Mouse (Mus musculus) heart, embryonic 13.5 days (tissue): ENCODE data around the gene Mrpl4. TPM values are rescaled to one million over a fixed set of nuclear protein-coding genes. Genes with fewer than 3 reads are reported as not detected.
A peak's percentile ranks its signal among the peaks of the same experiment; 100 is the strongest.
"Not testable (repeated sequence)": the region's sequence is repeated elsewhere in the genome, so short reads cannot be mapped to it uniquely, and the experiment has no call there.

ENCODE experiments used
- ATAC-seq: fragments of 200-750 bp; cut with Nextera tagmentation; 2 replicates; pipeline ENCODE4 v1.8.0; 2017; ENCODE audit warnings: moderate TSS enrichment; ENCODE audit not compliant: insufficient number of reproducible peaks, low FRiP score, low TSS enrichment; ENCODE audit errors: extremely low read depth
- H3K27ac ChIP-seq: fragments of 300-500 bp; sonication (generic); replicated peaks from 2 replicates; pipeline ENCODE4 v1.5.1; 2015; ENCODE audit warnings: moderate library complexity, mild to moderate bottlenecking, inconsistent platforms
- H3K27me3 ChIP-seq: fragments of 300-500 bp; sonication (generic); replicated peaks from 2 replicates; pipeline ENCODE4 v1.6.1; 2015; ENCODE audit warnings: mild to moderate bottlenecking, inconsistent platforms
- H3K36me3 ChIP-seq: fragments of 300-500 bp; sonication (generic); 2 replicates; pipeline ENCODE4 v1.6.1; 2015; ENCODE audit warnings: mild to moderate bottlenecking, inconsistent platforms
- H3K4me1 ChIP-seq: fragments of 300-500 bp; sonication (generic); 2 replicates; pipeline ENCODE4 v1.6.1; 2015; ENCODE audit warnings: inconsistent platforms
- H3K4me2 ChIP-seq: fragments of 300-500 bp; sonication (generic); 2 replicates; pipeline ENCODE4 v1.6.1; 2015; ENCODE audit warnings: inconsistent platforms, mild to moderate bottlenecking, moderate library complexity
- H3K4me3 ChIP-seq: fragments of 300-500 bp; sonication (generic); 2 replicates; pipeline ENCODE4 v1.5.1; 2015; ENCODE audit warnings: moderate library complexity, mild to moderate bottlenecking, inconsistent platforms
- H3K9ac ChIP-seq: fragments of 300-500 bp; sonication (generic); 2 replicates; pipeline ENCODE4 v1.6.1; 2015; ENCODE audit warnings: inconsistent platforms, mild to moderate bottlenecking, moderate library complexity
- H3K9me3 ChIP-seq: fragments of 300-500 bp; sonication (generic); 2 replicates; pipeline ENCODE4 v1.6.1; 2016; ENCODE audit warnings: inconsistent platforms
- WGBS: fragments of 180-500 bp; shearing (Covaris S2); methylation state at CpG from one replicate; pipeline ENCODE4 v1.1.7; 2015; ENCODE audit warnings: mixed read lengths; 5-methylcytosine and 5-hydroxymethylcytosine counted together
- microRNA counts: library from miRNA; unstranded; fragments of <30 nt; microRNA quantifications from one replicate; lab custom pipeline; 2016
- microRNA-seq: library from miRNA; unstranded; fragments of <30 nt; microRNA quantifications from one replicate; pipeline ENCODE4, GENCODE M21; 2016
- polyA plus RNA-seq: library from polyadenylated mRNA; unstranded; fragments of >200 nt; fragmentation: Nextera tagmentation; extraction: Ambion mirVana; gene quantifications from 2 replicates; pipeline ENCODE4 v1.2.1, GENCODE M21; 2015

Mrpl4 gene
- polyA plus RNA-seq, 1 experiment from 2014 or later = 124 TPM

DNA sequence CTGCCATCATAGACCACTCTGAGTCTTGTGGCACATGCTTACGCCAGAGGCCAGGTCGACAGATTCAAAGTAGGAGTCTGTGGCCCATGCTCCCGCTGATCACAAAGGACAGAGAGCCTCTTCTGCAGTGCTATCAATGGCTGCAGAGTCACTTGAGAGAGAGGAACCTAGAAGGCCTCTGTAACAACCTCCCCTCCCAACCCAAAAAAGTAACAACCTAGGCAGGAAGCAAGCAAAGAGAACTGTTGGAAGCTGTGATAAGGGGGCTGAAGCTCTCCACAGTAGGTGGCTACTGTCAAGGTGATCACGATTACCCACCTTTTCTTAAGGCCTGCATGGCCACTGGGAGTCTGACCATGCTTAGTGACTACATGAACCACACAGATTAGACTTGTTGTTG is 41.0 kb downstream of the Mrpl4 start:
- no peak for ATAC-seq
- 69% methylated on average over 4 of the region's 4 CpGs for WGBS
- H3K9ac ChIP-seq = no peak overlapping the region

DNA sequence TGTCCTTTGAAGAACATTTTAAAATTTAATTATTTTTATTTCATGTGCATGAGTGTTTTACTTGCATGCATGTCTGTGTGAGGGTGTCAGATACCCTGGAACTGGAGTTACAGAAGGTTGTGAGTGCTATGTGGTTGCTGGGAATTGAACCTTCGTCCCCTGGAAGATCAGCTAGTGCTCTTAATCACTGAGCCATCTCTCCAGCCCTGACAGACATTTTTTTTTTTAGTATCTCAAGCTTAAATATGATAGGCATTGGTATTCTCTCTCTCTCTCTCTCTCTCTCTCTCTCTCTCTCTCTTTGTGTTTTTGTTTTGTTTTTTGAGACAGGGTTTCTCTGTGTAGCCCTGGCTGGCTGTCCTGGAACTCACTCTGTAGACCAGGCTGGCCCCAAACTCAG is 42.2 kb downstream of the Mrpl4 start:
- ATAC-seq, H3K27ac ChIP-seq, H3K4me2 ChIP-seq, H3K9ac ChIP-seq, H3K4me1 ChIP-seq, H3K36me3 ChIP-seq, H3K4me3 ChIP-seq, H3K9me3 ChIP-seq: not testable (repeated sequence)
- peaks cover 12% of the 10 kb centered on the region for H3K27me3 ChIP-seq
- 43% methylated on average over 1 of the region's 1 CpGs for WGBS

More for the DNA sequence above, 41.0 kb downstream of the Mrpl4 start:
- Histone ChIP-seq H3K4me3 (no peak overlapping the region), H3K4me2 (no peak overlapping the region), H3K9me3 (no peaks in the 10 kb centered on the region), H3K27me3 (peaks cover 24% of the 10 kb centered on the region), H3K27ac (no peak overlapping the region), H3K36me3 (no peaks in the 10 kb centered on the region), H3K4me1 (0 out of 2 replicates have a peak, but pooled peaks cover 2% of the 10 kb centered on the region)

DNA sequence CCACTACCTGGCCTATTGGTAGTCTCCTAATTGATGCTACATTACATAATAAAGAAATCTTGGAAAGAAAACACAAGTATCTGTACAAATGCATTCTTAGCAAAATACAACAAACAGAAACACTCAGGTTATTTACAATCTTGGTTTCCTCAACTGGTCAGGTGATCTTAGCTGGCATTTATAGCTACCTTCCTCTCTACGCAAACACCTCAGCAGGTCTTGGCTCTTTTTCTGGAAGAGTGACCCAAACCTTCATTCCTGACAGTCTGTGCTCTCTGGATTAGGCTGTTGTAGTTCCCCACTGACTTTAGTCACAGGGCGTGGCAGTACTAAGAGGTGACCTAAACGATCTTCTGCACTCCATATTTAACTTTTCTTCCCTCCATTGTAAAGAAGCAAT is 42.7 kb downstream of the Mrpl4 start:
- H3K4me2 ChIP-seq = no peak overlapping the region
- peaks cover 10% of the 10 kb centered on the region for H3K27me3 ChIP-seq
- H3K9me3 ChIP-seq = no peaks in the 10 kb centered on the region
- no peak overlapping the region for H3K27ac ChIP-seq
- no peak overlapping the region for H3K9ac ChIP-seq
- 0 out of 2 replicates have a peak, but pooled peaks cover 2% of the 10 kb centered on the region for H3K4me1 ChIP-seq
- WGBS = 69% methylated on average over 3 of the region's 3 CpGs
- ATAC-seq = no peak
- no peaks in the 10 kb centered on the region for H3K36me3 ChIP-seq
- H3K4me3 ChIP-seq = no peak overlapping the region

DNA sequence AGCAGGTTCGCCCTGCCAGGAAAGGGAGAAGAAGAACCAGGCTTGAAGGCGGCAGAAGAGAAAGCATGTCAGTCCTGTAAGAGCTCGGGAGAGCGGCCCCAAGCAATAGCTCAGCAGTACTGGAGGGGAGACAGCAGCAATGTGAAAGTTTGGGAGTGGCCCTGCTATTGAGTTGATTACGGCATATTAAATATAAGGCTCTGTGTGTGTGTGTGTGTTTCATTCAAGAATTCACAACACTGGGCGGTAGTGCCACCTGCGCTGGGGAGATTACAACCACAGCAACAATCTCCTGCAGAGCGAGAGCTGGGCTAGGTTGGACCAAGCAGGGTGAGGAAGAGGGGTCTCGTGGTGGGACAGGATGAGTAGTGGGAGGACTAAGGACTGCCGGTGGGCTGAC is 49.0 kb downstream of the Mrpl4 start:
- Histone ChIP-seq H3K4me3 (no peak overlapping the region), H3K27ac (no peak overlapping the region), H3K9ac (no peak overlapping the region), H3K9me3 (no peaks in the 10 kb centered on the region), H3K27me3 (peaks cover 21% of the 10 kb centered on the region; the same call in 1 of the 2 replicates), H3K4me1 (no peaks in the 10 kb centered on the region), H3K4me2 (no peak overlapping the region), H3K36me3 (no peaks in the 10 kb centered on the region)
- no peak for ATAC-seq
- WGBS = 51% methylated on average over 10 of the region's 10 CpGs

MicroRNAs within 50 kb of the gene (microRNA counts, 519-probe panel; counts per million panel counts)
- 4,094 counts per million, percentile 75 among the panel's probes with 10 or more counts for microRNA mmu-miR-1900 (lab: Ali Mortazavi, UCI)

Small RNAs within 50 kb of the gene (microRNA-seq; reads per million reads assigned to microRNA genes)
- not detected for gene Mir1900

Other genes starting within 250 kb of the Mrpl4 start
- gene Col5a3, start 187.7 kb upstream of the Mrpl4 start, polyA plus RNA-seq = 0.04 and 0.15 TPM in 2 replicates
- gene Rdh8, start 184.2 kb upstream of the Mrpl4 start, polyA plus RNA-seq = not detected in 2 replicates
- gene A230050P20Rik, start 134.1 kb upstream of the Mrpl4 start, polyA plus RNA-seq = 6.5 and 6.9 TPM in 2 replicates
- 2.5 and 3.1 TPM in 2 replicates for gene Angptl6, start 123.0 kb upstream of the Mrpl4 start, polyA plus RNA-seq
- 40.6 and 41.9 TPM in 2 replicates for gene Ppan, start 114.6 kb upstream of the Mrpl4 start, polyA plus RNA-seq
- gene Eif3g, start 104.1 kb upstream of the Mrpl4 start, polyA plus RNA-seq = 214 and 249 TPM in 2 replicates
- 58.7 and 59.8 TPM in 2 replicates for gene Dnmt1, start 42.9 kb upstream of the Mrpl4 start, polyA plus RNA-seq
- 19.4 and 21.9 TPM in 2 replicates for gene S1pr2, start 26.0 kb upstream of the Mrpl4 start, polyA plus RNA-seq
- gene Icam1, start 13.2 kb downstream of the Mrpl4 start, polyA plus RNA-seq = 11.6 and 11.9 TPM in 2 replicates
- 3.1 and 8.3 TPM in 2 replicates for gene Icam4, start 26.6 kb downstream of the Mrpl4 start, polyA plus RNA-seq
- gene Icam5, start 29.3 kb downstream of the Mrpl4 start, polyA plus RNA-seq = 0.04 and 0.05 TPM in 2 replicates
- gene Zglp1, start 64.4 kb downstream of the Mrpl4 start, polyA plus RNA-seq = 0.51 and 0.87 TPM in 2 replicates
- gene Gm49373, start 70.4 kb downstream of the Mrpl4 start, polyA plus RNA-seq = 0.36 and 0.55 TPM in 2 replicates
- gene Fdx1l, start 70.9 kb downstream of the Mrpl4 start, polyA plus RNA-seq = 51.1 and 53.4 TPM in 2 replicates
- 1.6 and 1.7 TPM in 2 replicates for gene Gm38431, start 89.3 kb downstream of the Mrpl4 start, polyA plus RNA-seq
- gene Raver1, start 89.3 kb downstream of the Mrpl4 start, polyA plus RNA-seq = 45.2 and 47.3 TPM in 2 replicates
- gene Tyk2, start 128.5 kb downstream of the Mrpl4 start, polyA plus RNA-seq = 13.7 and 14.0 TPM in 2 replicates
- 222 and 230 TPM in 2 replicates for gene Cdc37, start 147.2 kb downstream of the Mrpl4 start, polyA plus RNA-seq
- 9.5 and 11.3 TPM in 2 replicates for gene Pde4a, start 163.0 kb downstream of the Mrpl4 start, polyA plus RNA-seq
- gene Keap1, start 236.6 kb downstream of the Mrpl4 start, polyA plus RNA-seq = 51.1 and 52.7 TPM in 2 replicates
- 0.07 and 0.11 TPM in 2 replicates for gene S1pr5, start 245.7 kb downstream of the Mrpl4 start, polyA plus RNA-seq